Mouse (Mus musculus) spleen, adult 2 months (tissue): ENCODE measurements at regions not wholly inside any gene's neighbourhood (a gene's known extent, or its start where the extent isn't known, plus 50 kb on each side); places are given as distances from the start of the nearest gene placed in this dataset.

Experiments used
- DNase-seq, 2 experiments: peaks; one replicate each; pipeline versions ENCODE4 v3.0.0 to v3.0.0-alpha.2; 2012 to 2021; ENCODE audit warnings: low spot score in 2 of 2, low read depth in 1 of 2
- H3K27ac ChIP-seq: fragments of 200-500 bp; 2 replicates; pipeline ENCODE4 v1.5.1; 2012; ENCODE audit warnings: low read length, inconsistent platforms; ENCODE audit not compliant: insufficient read depth
- H3K27me3 ChIP-seq: fragments of 200-500 bp; 2 replicates; pipeline ENCODE4 v1.6.1; 2012; ENCODE audit warnings: mild to moderate bottlenecking, moderate library complexity, low read length, inconsistent platforms; ENCODE audit not compliant: control insufficient read depth, insufficient read depth
- H3K36me3 ChIP-seq: fragments of 200-500 bp; 2 replicates; pipeline ENCODE4 v1.6.1; 2012; ENCODE audit warnings: mild to moderate bottlenecking, low read length, inconsistent platforms; ENCODE audit not compliant: control insufficient read depth, insufficient read depth
- H3K4me1 ChIP-seq: fragments of 200-500 bp; 2 replicates; pipeline ENCODE4 v1.6.1; 2011; ENCODE audit warnings: inconsistent platforms; ENCODE audit not compliant: control insufficient read depth, insufficient read depth, insufficient read length
- H3K4me3 ChIP-seq: fragments of 200-500 bp; 2 replicates; pipeline ENCODE4 v1.5.1; 2011; ENCODE audit warnings: mild to moderate bottlenecking, inconsistent platforms; ENCODE audit not compliant: insufficient read depth, insufficient read length; ENCODE audit errors: extremely low read depth
- CTCF ChIP-seq: fragments of 200-500 bp; IDR thresholded peaks from 2 replicates; pipeline ENCODE4 v1.5.1; 2011; ENCODE audit warnings: mild to moderate bottlenecking, inconsistent platforms; ENCODE audit not compliant: insufficient read depth, insufficient read length, insufficient replicate concordance; ENCODE audit errors: extremely low read depth
- POLR2A ChIP-seq: fragments of 200-500 bp; IDR thresholded peaks from 2 replicates; pipeline ENCODE4 v1.6.1; 2011; ENCODE audit warnings: low read depth, low read length, inconsistent platforms
- WGBS: fragments of 180-500 bp; shearing (Covaris S2); methylation state at CpG from one replicate; pipeline ENCODE4 v1.1.7; 2018; 5-methylcytosine and 5-hydroxymethylcytosine counted together

DNA sequence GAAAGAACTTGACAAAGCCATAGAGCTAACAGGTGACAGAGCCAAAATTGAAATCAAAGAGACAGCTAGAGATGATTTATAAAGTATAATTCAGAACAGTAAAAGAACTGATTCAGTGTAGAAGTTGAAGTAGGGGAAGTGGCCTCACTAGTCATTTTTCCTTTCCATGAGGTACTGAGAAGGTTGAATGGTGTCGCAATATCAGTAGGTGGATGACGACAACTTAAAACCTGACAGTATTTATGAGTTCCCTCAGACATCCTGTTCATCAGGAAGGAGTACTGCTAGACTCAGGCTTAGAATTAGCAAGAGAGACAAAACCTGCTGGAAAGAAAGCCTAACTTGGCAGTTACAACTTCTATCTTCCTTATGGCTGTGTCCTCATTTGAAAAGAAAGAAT lies 605.1 kb upstream of the Rag2 start:
- no peaks in the 10 kb centered on the region for H3K27me3 ChIP-seq
- H3K27ac ChIP-seq: no peak overlapping the region
- TF ChIP-seq CTCF (no peak), POLR2A (no peak)
- WGBS: 51% methylated on average over 2 of the region's 2 CpGs
- DNase-seq: no peak
- H3K4me3 ChIP-seq: no peak overlapping the region
- no peaks in the 10 kb centered on the region for H3K4me1 ChIP-seq
- no peaks in the 10 kb centered on the region for H3K36me3 ChIP-seq

DNA sequence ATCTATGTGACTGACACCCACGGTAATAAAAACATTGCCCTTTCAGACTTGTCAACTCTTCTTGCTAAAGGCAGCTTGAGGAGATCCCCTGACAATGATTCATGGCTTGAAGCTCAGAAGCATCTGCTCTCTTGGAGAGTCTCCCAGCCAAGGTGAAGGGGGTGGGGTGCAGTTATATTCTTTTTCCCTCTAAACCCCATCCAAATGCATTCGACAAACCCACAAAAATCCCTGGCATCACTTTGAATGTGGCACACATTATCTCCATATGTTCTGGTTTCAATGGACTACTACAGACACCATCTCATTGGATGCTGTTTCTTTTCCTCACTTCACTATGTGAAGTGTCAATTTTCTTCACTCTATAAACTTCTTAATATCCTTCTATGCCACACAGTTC lies 603.0 kb upstream of the Rag2 start:
- H3K4me3 ChIP-seq: no peak overlapping the region
- H3K36me3 ChIP-seq: no peaks in the 10 kb centered on the region
- no peaks in the 10 kb centered on the region for H3K27me3 ChIP-seq
- H3K27ac ChIP-seq: no peak overlapping the region
- TF ChIP-seq CTCF: no peak
- TF ChIP-seq POLR2A: no peak
- WGBS: 82% methylated on average over 2 of the region's 2 CpGs
- H3K4me1 ChIP-seq: no peaks in the 10 kb centered on the region
- no peak for DNase-seq

DNA sequence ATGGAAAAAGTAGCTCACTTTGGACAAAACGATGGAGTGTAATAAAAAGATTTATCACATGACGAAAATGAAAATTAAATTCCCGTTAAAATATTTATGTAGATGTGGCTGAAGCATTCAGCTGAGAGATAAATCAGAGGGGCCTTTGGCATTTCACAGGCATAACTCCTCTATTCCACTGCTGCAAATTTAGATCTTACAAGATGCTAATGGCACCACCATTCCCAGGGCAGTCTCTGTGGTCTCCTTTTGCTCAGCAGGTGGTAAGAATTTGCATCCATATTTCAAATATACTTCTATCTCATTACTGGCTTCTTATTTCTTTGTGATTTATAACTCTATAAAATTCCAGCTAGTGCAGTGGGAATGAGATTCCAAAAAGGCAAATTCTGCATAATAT lies 581.5 kb upstream of the Rag2 start:
- Histone ChIP-seq H3K27ac (no peak overlapping the region), H3K27me3 (no peaks in the 10 kb centered on the region), H3K4me1 (no peaks in the 10 kb centered on the region), H3K36me3 (no peaks in the 10 kb centered on the region), H3K4me3 (no peak overlapping the region)
- TF ChIP-seq POLR2A (no peak), CTCF (no peak)
- WGBS: 89% methylated on average over 3 of the region's 3 CpGs
- DNase-seq: no peak

DNA sequence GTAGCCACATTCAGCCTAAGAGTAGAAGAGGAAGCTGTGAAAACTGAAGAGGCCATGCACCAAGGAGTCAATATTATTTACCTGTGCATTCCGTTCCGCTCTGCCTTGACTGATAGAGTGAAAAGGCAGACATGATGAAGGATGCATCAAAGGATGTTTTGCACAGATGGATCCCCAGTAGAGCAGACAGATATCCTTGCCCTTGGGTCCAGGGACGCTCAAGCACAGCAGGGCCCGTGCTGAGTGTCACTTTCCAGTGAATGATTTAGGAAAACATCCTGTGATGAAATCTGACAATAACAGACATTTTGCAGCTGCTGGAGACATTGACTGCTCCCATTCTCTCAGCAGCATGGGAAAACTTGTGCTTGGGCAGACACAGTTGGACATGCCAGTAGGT lies 561.6 kb upstream of the Rag2 start:
- 78% methylated on average over 4 of the region's 4 CpGs for WGBS
- Histone ChIP-seq H3K36me3 (no peaks in the 10 kb centered on the region), H3K4me3 (no peak overlapping the region), H3K27ac (no peak overlapping the region), H3K27me3 (no peaks in the 10 kb centered on the region), H3K4me1 (no peaks in the 10 kb centered on the region)
- no peak for TF ChIP-seq CTCF
- TF ChIP-seq POLR2A: no peak
- no peak for DNase-seq

DNA sequence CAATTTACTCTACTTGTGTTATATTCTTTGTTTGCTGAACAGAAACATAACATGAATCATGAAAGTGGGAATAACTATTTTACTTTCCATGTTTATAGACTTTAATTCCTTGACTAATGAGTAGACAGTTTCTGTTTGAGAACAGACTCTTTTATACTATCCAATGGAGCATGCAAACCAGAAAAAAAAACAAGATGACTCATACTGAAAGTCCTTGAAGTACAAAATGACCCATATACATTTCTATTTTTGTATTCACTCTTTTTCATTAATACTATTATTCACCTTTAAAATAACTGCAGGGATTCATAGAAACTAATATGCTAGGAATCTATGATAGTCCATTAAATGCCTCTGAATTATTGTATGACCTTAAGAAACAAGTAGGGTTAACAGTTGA lies 549.5 kb upstream of the Rag2 start:
- TF ChIP-seq POLR2A (no peak), CTCF (no peak)
- H3K4me1 ChIP-seq: no peaks in the 10 kb centered on the region
- H3K4me3 ChIP-seq: no peak overlapping the region
- no peaks in the 10 kb centered on the region for H3K36me3 ChIP-seq
- no peak for DNase-seq
- H3K27me3 ChIP-seq: no peaks in the 10 kb centered on the region
- H3K27ac ChIP-seq: no peak overlapping the region

DNA sequence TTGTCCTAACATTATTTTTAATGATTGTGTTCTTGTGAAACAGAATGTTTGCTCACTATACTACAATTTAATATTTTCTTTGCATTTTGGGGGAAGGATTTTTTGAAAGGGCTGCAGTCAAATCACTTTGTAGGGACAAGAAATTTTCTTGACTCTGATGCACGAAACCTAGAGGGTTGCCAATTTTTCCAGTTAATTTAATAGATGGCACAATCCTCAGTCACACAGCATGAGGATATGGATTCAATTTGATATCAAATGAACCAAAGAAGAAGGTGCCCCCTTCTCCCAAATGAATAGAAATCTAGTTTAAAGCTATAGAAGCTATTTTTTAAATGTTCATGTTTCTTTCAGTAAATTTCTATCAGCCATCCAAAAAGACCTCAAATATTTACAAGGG lies 544.3 kb upstream of the Rag2 start:
- no peak for DNase-seq
- no peak for TF ChIP-seq CTCF
- no peak for TF ChIP-seq POLR2A
- no peak overlapping the region for H3K27ac ChIP-seq
- no peaks in the 10 kb centered on the region for H3K27me3 ChIP-seq
- no peaks in the 10 kb centered on the region for H3K36me3 ChIP-seq
- WGBS: 72% methylated on average over 1 of the region's 1 CpGs
- H3K4me3 ChIP-seq: no peak overlapping the region
- H3K4me1 ChIP-seq: no peaks in the 10 kb centered on the region

DNA sequence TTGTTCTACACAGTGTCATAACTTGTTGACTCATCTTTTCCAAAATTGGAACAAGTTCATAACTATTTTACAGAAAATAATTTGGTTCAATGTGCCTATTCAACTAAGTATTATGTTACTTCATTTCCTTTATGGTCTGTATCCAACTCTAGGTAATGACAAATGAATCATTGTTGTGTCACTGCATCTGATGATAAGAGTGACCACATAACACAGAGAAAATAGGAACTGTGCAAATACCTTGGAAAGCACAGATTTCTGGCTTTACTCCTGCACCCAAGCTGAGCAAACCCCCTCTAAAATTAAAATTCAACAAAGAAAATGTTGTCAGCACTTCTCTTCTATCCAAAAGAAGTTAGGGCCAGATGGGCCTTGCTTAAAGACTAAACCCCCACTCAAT lies 540.7 kb upstream of the Rag2 start:
- Histone ChIP-seq H3K27ac (no peak overlapping the region), H3K36me3 (no peaks in the 10 kb centered on the region), H3K4me3 (no peak overlapping the region), H3K27me3 (no peaks in the 10 kb centered on the region), H3K4me1 (no peaks in the 10 kb centered on the region)
- DNase-seq: no peak
- TF ChIP-seq CTCF: no peak
- TF ChIP-seq POLR2A: no peak
